Mouse (Mus musculus) olfactory bulb, adult 2 months (tissue): Measurements from ENCODE around the gene Sept4.

Source experiments
- CTCF ChIP-seq: fragments of 200-500 bp; IDR thresholded peaks from 2 replicates; pipeline ENCODE4 v1.5.1; 2012; ENCODE audit warnings: low read depth, mild to moderate bottlenecking, low read length, moderate library complexity; ENCODE audit not compliant: insufficient read depth
- POLR2A ChIP-seq: fragments of 200-500 bp; IDR thresholded peaks from 2 replicates; pipeline ENCODE4 v1.6.1; 2012; ENCODE audit warnings: mild to moderate bottlenecking, low read depth, low read length, moderate library complexity; ENCODE audit not compliant: insufficient read depth

DNA sequence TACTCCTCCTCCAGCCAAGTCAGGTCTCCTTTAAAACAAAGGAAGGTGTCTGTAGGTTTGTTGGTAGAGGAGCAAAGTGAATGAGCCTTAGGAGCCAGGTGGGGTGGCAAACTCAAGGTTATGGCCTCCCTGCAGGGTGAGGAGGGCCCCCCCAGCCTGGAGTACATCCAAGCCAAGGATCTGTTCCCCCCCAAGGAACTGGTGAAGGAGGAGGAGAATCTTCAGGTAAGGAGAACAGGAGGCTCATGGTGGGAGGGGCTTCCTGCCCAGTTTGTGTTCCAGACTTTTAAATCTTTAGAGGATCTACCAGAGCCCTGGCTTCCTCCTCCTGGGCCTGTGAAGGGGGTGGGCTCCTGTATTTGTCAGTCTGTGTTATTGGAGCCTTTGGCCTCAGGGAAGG, 28.4 kb downstream of the Sept4 start:
- no peak for TF ChIP-seq CTCF
- no peak for TF ChIP-seq POLR2A
